Mouse (Mus musculus) liver (tissue): ENCODE measurements around the gene Tnnt1.

Experiments
- DNase-seq: peaks from one replicate; pipeline ENCODE4 v3.0.0-alpha.2; 2020; ENCODE audit warnings: mixed read lengths

Tnnt1 gene

GRCm38 (mm10) chr7:4521231-4522003 lies 5.2 kb upstream of the Tnnt1 start:
- no peak for DNase-seq

GRCm38 (mm10) chr7:4518487-4518886 lies 2.3 kb upstream of the Tnnt1 start:
- no peak for DNase-seq

- no peak for DNase-seq
Measured at GRCm38 (mm10) chr7:4515853-4516252, 329 bp downstream of the Tnnt1 start.

GRCm38 (mm10) chr7:4513829-4514712 lies 2.1 kb downstream of the Tnnt1 start:
- DNase-seq, result no peak

- DNase-seq, result peak; percentile 62
Measured at GRCm38 (mm10) chr7:4513236-4513635, 2.9 kb downstream of the Tnnt1 start.

GRCm38 (mm10) chr7:4511489-4512224 lies 4.5 kb downstream of the Tnnt1 start:
- no peak for DNase-seq

- peak; percentile 84 for DNase-seq
Measured at GRCm38 (mm10) chr7:4509863-4510608, 6.1 kb downstream of the Tnnt1 start.

GRCm38 (mm10) chr7:4508739-4509116 lies 7.5 kb downstream of the Tnnt1 start:
- no peak for DNase-seq

GRCm38 (mm10) chr7:4508062-4508738 lies 8.0 kb downstream of the Tnnt1 start:
- DNase-seq, result no peak

GRCm38 (mm10) chr7:4507220-4507619 lies 9.0 kb downstream of the Tnnt1 start:
- DNase-seq, result peak; percentile 53

- DNase-seq, result peak; percentile 42
Measured at GRCm38 (mm10) chr7:4504646-4505435, 11.3 kb downstream of the Tnnt1 start.

- DNase-seq, result no peak
Measured at GRCm38 (mm10) chr7:4503858-4504257, 12.3 kb downstream of the Tnnt1 start.

GRCm38 (mm10) chr7:4503100-4503499 lies 13.1 kb downstream of the Tnnt1 start:
- DNase-seq, result no peak

- peak; percentile 61 for DNase-seq
Measured at GRCm38 (mm10) chr7:4502421-4503090, 13.6 kb downstream of the Tnnt1 start.

GRCm38 (mm10) chr7:4501558-4502397 lies 14.4 kb downstream of the Tnnt1 start, which contains the start of gene Ppp1r12c:
Gene Ppp1r12c (minus strand): TSS chr7:4501680.
- DNase-seq, result peak; percentile 96

- DNase-seq, result peak; percentile 66
Measured at GRCm38 (mm10) chr7:4500892-4501471, 15.2 kb downstream of the Tnnt1 start.

- no peak for DNase-seq
Measured at GRCm38 (mm10) chr7:4499034-4499433, 17.1 kb downstream of the Tnnt1 start.

GRCm38 (mm10) chr7:4498251-4498650 lies 17.9 kb downstream of the Tnnt1 start:
- no peak for DNase-seq
